Mouse (Mus musculus) kidney, postnatal 4 days (tissue): ENCODE measurements around the gene Prpf4.

Source experiments
- DNase-seq, 2 experiments: peaks; one replicate each; pipeline ENCODE4 v3.0.0; 2021; ENCODE audit warnings: mixed read lengths in 2 of 2

Gene Prpf4

GRCm38 (mm10) chr4:62437256-62437778, 28.7 kb downstream of the Prpf4 start:
- DNase-seq, result no peak

GRCm38 (mm10) chr4:62437871-62438270, 29.3 kb downstream of the Prpf4 start:
- peak; percentile 54 to 70 for DNase-seq

GRCm38 (mm10) chr4:62439793-62440192, 31.2 kb downstream of the Prpf4 start:
- DNase-seq, result no peak

- no peak for DNase-seq
Observed at GRCm38 (mm10) chr4:62440544-62440943, 31.9 kb downstream of the Prpf4 start.

DNA sequence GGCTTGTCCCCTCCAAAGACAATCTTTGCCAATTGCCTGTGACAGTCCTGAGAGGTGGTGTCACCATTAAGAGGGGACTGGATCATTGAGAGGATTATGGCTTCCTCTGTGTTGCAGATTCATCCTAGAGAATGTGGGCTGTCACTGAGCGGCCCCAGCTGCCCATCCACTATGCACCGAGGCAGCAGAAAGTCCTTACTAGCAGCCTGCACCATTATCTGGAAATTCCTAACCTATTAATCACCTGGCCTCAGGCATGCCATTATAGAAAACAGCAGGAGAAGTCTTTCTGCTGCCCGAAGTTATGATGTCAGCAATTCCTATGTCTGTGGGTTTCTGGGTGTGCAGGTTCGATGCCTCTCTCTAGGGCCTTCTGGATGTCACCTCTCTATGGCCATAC, 32.4 kb downstream of the Prpf4 start:
- no peak for DNase-seq

GRCm38 (mm10) chr4:62454995-62455394, 46.4 kb downstream of the Prpf4 start:
- DNase-seq, result peak; percentile 69 to 72

DNA sequence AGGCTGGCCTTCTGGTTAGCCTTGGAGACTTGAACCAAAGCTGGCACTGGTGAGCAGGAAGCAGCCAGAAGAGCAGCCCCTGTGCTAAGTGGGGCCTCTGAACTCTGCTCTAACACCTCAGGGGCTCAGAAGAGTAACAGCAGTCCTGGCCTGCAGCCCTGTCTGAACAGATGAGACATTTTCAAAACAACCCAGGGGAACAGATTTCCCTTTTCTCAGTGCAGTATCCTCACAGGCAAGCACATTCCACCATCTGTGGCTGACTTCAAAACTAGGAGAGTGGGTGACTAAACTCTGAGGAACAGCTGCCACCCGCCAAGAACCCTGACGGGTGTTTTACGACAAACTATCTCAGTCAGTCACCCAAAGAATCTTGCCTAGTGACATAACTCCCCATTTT, 50.5 kb downstream of the Prpf4 start:
- DNase-seq, result no peak

- DNase-seq, result no peak
Observed at GRCm38 (mm10) chr4:62460348-62460747, 51.8 kb downstream of the Prpf4 start.

DNA sequence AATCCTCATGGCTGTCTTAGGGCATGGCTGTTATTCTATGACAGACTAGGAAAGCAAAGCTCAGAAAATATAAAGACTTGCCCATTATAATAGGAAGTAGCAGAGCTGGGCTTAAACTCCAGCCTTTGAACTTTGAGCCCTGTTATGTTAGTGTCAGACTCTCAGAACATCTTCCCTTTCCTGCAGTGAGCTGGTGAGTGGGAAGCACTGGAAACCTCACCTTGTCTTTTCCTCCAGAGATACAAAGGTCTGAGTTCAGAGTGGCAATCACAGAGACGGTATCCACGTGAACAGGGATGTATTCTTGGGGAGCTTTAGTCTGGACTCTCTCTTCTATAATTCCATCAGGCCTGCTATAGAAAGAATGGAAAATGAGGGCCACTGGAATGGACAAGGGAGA, 54.5 kb downstream of the Prpf4 start:
- no peak for DNase-seq

- no peak for DNase-seq
Observed at GRCm38 (mm10) chr4:62468158-62468557, 59.6 kb downstream of the Prpf4 start.

GRCm38 (mm10) chr4:62470598-62471051, 62.0 kb downstream of the Prpf4 start, which contains the start of gene Wdr31:
Wdr31 (minus strand) TSS chr4:62470896.
- peak; percentile 86 to 90 for DNase-seq

DNA sequence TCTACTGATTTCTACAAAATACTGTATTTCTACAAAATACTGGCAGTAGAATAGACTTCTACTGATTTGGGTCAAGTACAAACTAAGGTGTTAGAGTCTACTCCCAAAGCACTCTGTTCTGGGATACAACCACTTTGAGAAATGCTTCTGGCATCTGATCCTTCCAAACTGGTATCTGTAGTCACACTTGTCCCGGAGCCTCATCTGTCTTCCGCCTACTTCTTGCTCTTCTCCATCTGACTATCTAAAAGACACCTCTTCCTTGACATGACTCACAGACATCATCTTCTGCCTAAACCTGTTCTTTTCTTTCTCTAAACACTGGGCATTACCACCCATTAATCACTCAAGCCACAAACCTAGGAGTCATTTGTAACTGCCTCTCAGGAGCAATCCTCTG, 63.5 kb downstream of the Prpf4 start:
- DNase-seq, result no peak

GRCm38 (mm10) chr4:62475131-62475530, 66.5 kb downstream of the Prpf4 start:
- no peak for DNase-seq

- DNase-seq, result no peak
Observed at GRCm38 (mm10) chr4:62475793-62476192, 67.2 kb downstream of the Prpf4 start.
